Mouse (Mus musculus): ENCODE measurements at regions not wholly inside any gene's neighbourhood (a gene's known extent, or its start where the extent isn't known, plus 50 kb on each side); places are given as distances from the start of the nearest gene placed in this dataset.
"Not testable (repeated sequence)": the region's sequence is repeated elsewhere in the genome, so short reads cannot be mapped to it uniquely, and the experiment has no call there.

- TF ChIP-seq CTCF (conservative IDR thresholded peaks at IDR 0.05): no peak
- Histone ChIP-seq H3K4me3 (no peak overlapping the region), H3K27ac (peak overlapping the region; percentile 46; the same call in 1 of the 2 replicates)
- peak; percentile 15 to 45 for DNase-seq (ENCODE audit: low spot score in 2 of 2)
Observed at GRCm38 (mm10) chr12:11751471-11751870, 295.6 kb downstream of the Rad51ap2 start.

GRCm38 (mm10) chr12:11754184-11754907 is 298.5 kb downstream of the Rad51ap2 start:
- H3K27ac ChIP-seq: no peak overlapping the region
- TF ChIP-seq CTCF (conservative IDR thresholded peaks at IDR 0.05): no peak
- no peak for DNase-seq (ENCODE audit: low spot score in 2 of 2)
- H3K4me3 ChIP-seq: no peak overlapping the region

- Histone ChIP-seq H3K27ac (no peak overlapping the region), H3K4me3 (no peak overlapping the region)
- TF ChIP-seq CTCF (conservative IDR thresholded peaks at IDR 0.05): no peak
- DNase-seq (ENCODE audit: low spot score in 2 of 2): no peak
Observed at GRCm38 (mm10) chr12:11802326-11802725, 346.4 kb downstream of the Rad51ap2 start.

GRCm38 (mm10) chr12:11803162-11803561 is 347.3 kb downstream of the Rad51ap2 start:
- no peak overlapping the region for H3K4me3 ChIP-seq
- DNase-seq (ENCODE audit: low spot score in 2 of 2): peak; percentile 55 to 57
- peak overlapping the region; percentile 41; the same call in 1 of the 2 replicates for H3K27ac ChIP-seq
- no peak for TF ChIP-seq CTCF (conservative IDR thresholded peaks at IDR 0.05)

GRCm38 (mm10) chr12:11829701-11830100 is 373.8 kb downstream of the Rad51ap2 start:
- no peak overlapping the region for H3K4me3 ChIP-seq
- TF ChIP-seq CTCF (conservative IDR thresholded peaks at IDR 0.05): no peak
- no peak overlapping the region for H3K27ac ChIP-seq
- no peak for DNase-seq (ENCODE audit: low spot score in 2 of 2)

- no peak overlapping the region for H3K4me3 ChIP-seq
- no peak overlapping the region for H3K27ac ChIP-seq
- no peak for TF ChIP-seq CTCF (conservative IDR thresholded peaks at IDR 0.05)
- DNase-seq (ENCODE audit: low spot score in 2 of 2): no peak
Observed at GRCm38 (mm10) chr12:11831292-11831691, 375.4 kb downstream of the Rad51ap2 start.

GRCm38 (mm10) chr12:11837819-11838472 is 382.1 kb downstream of the Rad51ap2 start:
- peak; percentile 11 to 27 for DNase-seq (ENCODE audit: low spot score in 2 of 2)
- peak; percentile 33; the same call in 1 of the 2 replicates for TF ChIP-seq CTCF (conservative IDR thresholded peaks at IDR 0.05)
- H3K4me3 ChIP-seq: no peak overlapping the region
- H3K27ac ChIP-seq: no peak overlapping the region

GRCm38 (mm10) chr12:11851034-11851433 is 395.2 kb downstream of the Rad51ap2 start:
- no peak for DNase-seq (ENCODE audit: low spot score in 2 of 2)
- Histone ChIP-seq H3K4me3 (no peak overlapping the region), H3K27ac (no peak overlapping the region)
- TF ChIP-seq CTCF (conservative IDR thresholded peaks at IDR 0.05): no peak

- not testable (repeated sequence) for H3K27ac ChIP-seq; DNase-seq (ENCODE audit: low spot score in 2 of 2); H3K4me3 ChIP-seq
Observed at GRCm38 (mm10) chr12:11881809-11882208, 380.1 kb upstream of the Fam49a start.

GRCm38 (mm10) chr12:11887291-11887690 is 374.6 kb upstream of the Fam49a start:
- no peak for DNase-seq (ENCODE audit: low spot score in 2 of 2)
- TF ChIP-seq CTCF (conservative IDR thresholded peaks at IDR 0.05): no peak
- Histone ChIP-seq H3K4me3 (no peak overlapping the region), H3K27ac (no peak overlapping the region)

- Histone ChIP-seq H3K27ac (no peak overlapping the region), H3K4me3 (no peak overlapping the region)
- DNase-seq (ENCODE audit: low spot score in 2 of 2): no peak
- TF ChIP-seq CTCF (conservative IDR thresholded peaks at IDR 0.05): no peak
Observed at GRCm38 (mm10) chr12:11899031-11899430, 362.9 kb upstream of the Fam49a start.

GRCm38 (mm10) chr12:11906588-11906987 is 355.4 kb upstream of the Fam49a start:
- no peak for TF ChIP-seq CTCF (conservative IDR thresholded peaks at IDR 0.05)
- H3K4me3 ChIP-seq: no peak overlapping the region
- no peak for DNase-seq (ENCODE audit: low spot score in 2 of 2)
- H3K27ac ChIP-seq: no peak overlapping the region
